Mouse (Mus musculus) embryo, embryonic 9.5 days (tissue): ENCODE measurements around the gene Adgrg1.
A peak's percentile ranks its signal among the peaks of the same experiment; 100 is the strongest.
"Not testable (repeated sequence)": the region's sequence is repeated elsewhere in the genome, so short reads cannot be mapped to it uniquely, and the experiment has no call there.

Experiments used
- DNase-seq: peaks from one replicate; pipeline ENCODE4 v3.0.0-alpha.2; 2017; ENCODE audit errors: extremely low spot score

Adgrg1 gene

DNA sequence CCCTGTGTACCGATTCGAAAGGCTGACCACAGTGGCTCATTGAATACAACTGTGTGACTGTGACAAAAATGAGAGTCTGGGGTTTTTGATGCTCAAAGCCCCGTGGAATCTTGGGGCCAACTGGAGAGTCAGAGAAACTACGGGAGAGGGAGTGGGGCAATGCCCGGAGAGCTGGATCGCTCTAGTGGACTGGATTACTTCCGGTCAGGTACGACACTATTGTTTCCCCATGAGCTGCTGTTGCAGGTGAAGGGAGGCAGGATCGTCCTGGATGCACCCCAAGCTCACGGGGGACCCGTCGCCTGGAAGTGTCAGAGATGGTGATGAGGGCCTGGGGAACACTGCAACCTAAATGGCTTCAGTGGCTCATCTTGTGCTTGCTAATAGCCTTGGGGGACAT lies 21.5 kb downstream of the Adgrg1 start:
- DNase-seq, result no peak

DNA sequence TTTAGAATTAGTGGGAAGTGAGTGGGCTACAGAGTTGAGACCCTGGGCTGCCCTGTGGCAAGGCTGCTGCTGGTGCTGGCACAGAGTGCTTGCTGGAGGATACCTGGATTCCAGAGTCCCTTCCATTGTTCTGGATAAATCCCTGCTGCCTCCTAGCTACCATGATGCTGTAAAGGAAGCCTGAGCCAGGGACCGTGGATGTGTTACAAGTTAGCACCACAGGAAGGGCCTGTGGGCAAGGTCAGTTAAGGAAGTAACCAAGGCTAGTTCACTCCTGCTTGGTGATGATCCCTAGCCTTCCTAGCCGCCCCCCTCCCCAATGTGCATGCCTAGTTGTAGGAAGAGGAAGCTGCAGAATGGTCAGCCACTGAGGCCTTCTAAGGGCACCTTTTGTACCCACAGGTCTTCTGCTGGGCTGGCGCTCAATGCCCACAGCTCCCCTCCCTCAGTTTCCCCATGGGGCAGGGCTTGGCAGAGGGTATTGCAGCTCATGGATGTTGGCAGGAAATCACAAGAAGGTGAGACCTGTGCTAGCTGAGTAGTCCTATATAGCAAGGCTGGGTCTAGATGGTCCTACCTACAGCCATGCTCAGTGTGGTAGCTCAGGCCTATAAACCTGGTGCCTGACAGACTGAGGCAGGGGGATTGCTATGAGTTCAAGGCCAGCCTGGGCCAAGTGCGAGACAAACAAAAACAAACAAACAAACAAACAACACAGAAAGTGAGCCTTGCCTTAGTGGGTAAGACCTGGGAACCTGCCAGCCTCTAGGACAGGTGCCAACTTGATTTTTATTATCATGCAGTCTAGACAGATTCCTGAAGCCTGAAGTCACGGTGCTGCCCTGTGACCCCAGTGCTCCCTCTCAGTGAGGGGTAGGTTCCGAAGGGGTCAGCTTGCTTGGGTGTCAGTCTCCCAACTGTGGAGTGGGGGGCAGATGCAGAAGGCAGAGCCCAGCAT lies 22.6 kb downstream of the Adgrg1 start:
- no peak for DNase-seq

DNA sequence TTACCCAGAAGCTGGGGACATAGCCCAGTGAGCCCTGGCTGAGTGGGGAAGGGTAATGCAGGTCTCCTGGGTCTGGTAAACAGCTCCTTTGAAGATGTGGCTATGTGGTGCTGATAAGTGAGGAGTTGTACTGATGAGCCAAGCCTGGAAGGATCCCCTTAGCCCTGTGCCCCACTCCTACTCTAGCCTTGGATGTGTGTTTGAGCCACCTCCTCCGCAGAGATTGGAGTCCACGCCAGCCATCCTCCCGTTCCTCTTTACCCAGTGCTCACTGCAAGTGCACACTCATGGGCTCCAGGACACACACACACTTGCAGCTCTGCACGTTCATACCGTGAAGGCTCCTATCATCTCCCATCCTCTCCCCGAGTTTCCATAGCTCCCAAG lies 23.3 kb downstream of the Adgrg1 start:
- no peak for DNase-seq

DNA sequence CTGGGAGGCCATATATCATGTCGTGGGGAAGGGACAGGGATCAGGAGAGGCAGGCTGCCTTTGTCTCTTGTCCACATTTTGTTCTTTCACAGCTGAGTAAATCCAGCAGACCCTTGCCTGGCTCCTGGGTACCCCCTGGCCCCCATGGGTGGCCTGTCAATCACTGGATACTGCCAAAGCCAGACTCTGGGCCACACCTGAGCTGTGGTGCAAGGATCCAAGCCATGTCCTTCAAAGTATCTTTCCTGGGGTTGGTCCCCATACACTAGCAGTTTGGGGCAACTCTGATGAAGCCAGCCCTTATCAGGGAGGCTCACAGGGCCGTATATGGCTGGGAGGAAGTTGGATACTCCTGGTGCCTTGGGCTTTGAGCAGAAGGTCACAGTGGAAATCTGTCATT lies 23.9 kb downstream of the Adgrg1 start:
- no peak for DNase-seq

DNA sequence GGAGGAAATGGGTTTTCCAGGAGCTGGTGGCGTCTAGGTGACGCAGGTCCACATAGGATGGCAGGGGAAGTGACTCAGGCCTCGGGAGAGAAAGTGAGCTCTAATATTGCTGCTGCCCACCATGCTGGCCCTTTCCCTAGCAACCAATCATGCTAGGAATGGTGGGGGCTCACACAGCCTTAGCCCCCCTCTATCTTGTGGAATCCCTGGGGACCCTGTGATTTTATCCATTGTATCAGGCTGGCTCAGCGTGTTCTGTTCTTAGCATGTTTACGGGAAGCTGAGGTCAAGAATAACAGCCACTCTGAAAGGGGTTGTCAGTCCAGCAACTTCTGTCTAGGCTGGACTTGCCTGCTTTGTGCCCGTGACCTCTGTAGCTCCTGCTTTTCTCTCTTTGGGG lies 24.5 kb downstream of the Adgrg1 start:
- DNase-seq, result no peak

DNA sequence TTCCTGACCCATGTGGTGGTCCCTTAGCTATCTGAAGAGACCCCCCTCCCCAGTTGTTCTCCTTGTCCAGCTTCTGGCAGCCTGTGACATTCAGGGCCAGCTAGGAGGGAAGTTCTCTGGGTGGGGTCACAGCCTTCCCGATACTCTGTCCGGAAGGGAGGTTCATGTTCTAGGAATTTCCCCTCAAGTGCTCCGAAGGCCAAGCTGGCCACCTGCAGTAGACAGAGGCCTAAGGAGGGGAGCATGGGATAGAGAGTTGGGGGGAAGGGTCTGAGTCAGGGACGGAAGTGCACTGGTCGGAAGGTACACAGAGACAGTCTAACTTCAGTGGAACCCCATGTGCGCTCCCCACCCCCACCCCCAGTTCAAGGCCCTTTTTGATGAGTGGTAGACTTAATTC lies 25.4 kb downstream of the Adgrg1 start:
- no peak for DNase-seq

DNA sequence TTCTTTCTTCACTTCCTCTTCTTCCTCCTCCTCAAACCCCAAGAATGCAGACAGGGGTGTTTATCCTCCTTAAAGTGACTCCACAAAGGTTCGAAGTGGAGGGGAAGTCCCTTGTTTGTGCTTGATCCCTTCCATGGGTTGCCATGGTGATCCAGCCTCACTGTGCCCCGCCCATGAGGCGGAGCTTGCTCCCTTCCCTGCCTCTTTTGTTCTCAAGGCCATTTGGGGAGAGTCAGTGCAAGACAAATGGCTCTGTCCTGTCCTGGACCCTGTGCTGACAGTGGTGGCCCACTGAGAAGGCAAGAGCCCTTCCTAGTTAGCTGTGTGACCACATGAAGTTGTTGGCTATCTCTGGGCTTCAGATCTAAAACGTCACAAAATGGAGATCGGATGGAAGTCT lies 26.1 kb downstream of the Adgrg1 start:
- peak; percentile 87 for DNase-seq

DNA sequence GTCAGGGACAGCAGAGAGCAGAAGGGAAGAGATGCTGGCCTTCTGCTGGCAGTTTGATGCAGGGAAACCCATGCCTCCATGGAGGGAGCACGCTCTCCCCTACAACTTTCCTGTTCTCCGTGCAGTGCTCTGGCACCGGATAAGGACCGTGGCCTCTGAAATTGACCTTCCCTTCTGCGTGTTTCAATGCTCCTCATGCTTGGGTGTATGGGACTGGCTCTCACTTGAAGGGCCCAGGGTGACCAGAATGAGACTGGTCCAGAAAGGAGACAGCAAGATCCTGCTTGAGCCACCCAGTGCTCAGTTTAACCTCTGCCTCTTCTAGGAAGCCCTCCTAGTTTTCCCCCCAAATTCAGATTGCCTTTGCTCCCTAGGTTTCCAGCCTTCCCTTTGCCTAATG lies 26.6 kb downstream of the Adgrg1 start:
- DNase-seq, result no peak

DNA sequence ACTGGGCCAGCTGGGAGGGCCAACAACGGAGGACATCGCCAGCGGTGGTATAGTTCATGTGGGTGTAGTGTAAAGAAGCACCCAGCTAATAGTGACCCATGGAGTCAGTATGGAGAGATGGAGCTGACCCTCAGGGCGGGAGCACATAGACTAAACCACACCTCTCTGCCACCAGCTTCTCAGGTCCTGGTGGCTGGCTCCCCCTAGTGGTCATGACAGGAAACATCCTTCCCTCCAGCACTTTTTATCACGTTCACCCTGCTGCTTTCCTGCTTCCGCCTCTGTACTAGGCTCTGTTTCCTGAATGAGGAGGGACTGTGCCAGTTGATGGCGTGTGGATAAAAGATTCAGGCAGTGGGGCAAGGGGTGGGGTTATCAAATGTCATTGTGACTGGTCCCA lies 27.1 kb downstream of the Adgrg1 start:
- peak; percentile 86 for DNase-seq

DNA sequence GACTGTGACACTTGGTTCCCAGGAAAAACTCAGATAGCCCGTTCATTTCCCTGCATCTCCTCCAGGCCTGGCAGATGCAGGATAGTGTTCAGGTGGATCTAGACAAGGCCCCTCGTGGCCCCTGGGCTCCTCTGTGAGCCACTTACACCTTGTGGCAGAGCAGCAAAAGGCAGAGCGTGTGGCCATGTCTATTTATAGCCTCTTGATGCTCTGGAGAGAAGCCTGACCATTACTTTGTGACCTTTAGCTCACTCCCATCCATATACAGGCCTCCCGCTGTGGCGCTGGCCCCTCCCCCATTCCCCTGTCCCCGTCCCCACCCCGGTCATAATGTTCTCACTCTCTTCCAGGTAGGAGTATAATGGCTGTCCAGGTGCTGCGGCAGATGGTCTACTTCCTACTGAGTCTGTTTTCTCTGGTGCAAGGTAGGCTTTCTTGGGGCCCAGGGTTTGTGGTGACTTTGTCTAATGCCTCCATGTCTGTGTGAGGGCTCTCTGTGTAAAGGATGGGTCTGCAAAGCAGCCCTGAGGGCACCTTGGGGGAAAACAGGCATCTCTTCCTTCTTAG lies 27.6 kb downstream of the Adgrg1 start:
- no peak for DNase-seq

DNA sequence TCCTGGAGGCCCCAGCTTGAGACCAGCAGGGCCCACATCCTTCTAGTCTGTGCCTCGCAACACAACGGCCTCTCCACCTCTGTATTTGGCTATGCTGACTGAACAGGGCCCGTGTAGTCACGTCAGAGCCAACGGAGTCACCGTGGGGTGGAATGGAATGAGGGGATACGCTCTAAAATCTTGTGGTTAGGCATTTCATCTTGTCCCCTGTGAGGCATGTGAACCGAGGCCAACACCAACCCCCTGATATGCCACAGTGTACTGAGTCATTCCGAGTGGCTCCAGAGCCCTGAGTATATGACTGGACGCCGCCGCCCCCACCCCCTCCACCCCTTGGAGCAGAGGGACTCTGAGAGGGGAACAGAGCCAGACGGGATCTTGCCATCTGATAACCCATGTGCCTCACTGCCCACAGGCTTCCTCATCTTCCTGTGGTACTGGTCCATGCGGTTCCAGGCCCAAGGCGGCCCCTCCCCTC lies 37.9 kb downstream of the Adgrg1 start:
- no peak for DNase-seq

DNA sequence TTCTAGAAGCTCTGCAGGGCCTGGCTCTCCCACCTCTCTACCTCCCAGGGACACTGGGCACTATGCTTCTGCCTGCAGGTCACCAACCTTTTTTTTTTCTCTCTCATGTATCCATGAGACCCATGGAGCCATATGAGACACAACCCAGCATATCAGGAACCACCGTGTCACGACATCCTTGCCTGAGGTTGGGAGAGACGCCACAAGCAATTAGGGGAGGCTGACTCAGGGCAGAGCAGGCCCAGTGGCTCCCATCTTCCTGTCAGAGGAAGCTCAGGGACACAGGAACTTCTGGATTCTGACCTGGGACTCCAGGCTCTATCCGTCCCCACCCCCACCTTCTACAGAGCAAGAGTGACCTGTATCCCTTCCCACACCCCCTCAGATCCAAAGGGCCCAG lies 41.3 kb downstream of the Adgrg1 start:
- DNase-seq, result no peak

DNA sequence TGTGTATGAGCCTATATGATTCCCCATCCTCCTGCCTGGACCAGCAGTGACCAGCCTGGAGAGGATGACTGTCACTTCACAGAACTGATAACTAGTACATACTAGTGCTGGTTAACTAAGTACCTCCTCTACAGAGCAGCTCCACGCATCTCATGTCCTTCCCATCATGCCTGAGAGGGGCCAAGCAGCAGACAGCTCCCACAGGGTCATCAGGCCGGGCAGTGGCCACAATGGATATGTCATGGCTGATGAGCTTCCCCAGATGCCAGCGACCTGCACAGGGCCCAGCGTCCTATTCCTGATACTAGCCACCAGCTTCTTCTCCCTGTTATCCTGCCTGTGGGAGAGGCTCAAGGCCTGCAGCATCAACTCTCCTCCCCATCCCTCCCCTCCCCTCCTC lies 42.1 kb downstream of the Adgrg1 start:
- DNase-seq, result no peak

DNA sequence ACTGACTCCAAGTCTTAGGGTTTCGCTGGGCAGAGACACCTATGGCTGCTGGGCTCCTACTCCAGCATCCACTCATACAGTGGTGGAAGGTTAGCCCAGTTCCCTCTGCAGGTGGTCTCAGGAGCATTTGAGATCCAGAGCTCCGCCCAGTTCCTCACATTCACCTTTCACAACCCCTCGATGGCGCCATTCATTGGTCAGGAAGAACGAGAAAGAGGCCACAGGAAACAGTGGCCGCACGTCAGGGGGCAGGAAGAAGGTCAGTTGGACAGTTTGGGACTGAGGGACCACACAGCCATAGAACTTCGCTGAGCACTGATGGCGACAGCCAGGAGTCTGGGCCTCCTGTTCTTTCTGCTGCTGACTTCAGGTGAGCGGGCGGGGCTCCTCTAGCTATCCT lies 42.9 kb downstream of the Adgrg1 start, which contains the start of gene Adgrg3:
Gene Adgrg3, plus strand, starts transcription at position 242 of the 400 bp plus-strand sequence.
- no peak for DNase-seq

DNA sequence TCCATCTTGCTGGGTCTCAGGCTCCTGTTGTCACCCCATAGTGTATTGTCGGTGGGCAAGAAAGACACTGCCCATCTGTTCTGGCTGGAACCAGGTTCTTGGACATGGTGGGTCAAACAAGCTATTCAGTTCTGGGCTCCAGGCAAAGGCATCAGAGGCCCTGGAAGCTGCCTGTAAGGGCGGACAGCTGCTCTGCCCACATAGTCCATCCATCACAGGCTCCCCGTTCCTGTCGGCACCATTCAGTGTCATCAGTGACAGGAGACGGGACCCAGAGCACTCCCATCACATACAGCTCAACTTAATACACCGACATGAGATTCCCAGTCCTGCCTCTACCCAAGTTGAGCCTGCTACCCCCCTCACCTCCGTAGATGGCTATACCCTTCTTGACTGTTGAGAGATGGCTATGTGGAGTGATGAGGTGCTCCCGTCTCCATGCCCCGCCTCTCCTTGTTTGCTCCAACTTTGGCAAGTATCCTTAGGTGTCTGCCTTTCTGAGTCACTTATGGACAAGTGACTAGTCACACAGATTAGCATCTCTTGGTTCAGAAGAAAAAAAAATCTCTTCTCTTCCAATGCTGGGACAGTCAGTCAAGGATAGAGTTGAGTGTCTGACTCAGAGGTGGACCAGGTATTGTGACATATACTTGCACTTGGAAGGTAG lies 43.6 kb downstream of the Adgrg1 start:
- no peak for DNase-seq

DNA sequence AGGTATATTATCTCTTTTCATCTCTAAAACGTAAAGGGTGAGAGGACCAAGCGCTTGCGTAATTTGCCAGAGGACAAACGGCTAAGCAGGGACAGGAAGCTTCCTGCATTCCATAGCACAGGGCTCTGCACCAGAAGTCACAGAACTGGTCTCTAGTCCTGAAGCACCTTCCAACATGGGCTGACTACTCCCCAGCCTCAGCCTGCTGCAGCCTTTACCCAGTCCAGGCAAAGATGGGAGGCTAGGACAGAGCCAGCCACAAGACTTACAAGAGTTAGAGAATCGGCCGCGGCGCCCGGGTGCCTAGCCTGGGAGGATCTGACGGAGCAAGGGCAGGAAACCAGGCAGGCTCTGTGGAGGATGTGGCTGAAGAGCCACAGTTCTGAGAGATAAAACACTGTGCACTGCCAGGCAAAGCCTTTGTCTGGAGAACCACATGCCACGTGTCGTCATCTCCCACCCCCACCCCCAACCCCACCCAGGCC lies 45.8 kb downstream of the Adgrg1 start:
- DNase-seq, result no peak

DNA sequence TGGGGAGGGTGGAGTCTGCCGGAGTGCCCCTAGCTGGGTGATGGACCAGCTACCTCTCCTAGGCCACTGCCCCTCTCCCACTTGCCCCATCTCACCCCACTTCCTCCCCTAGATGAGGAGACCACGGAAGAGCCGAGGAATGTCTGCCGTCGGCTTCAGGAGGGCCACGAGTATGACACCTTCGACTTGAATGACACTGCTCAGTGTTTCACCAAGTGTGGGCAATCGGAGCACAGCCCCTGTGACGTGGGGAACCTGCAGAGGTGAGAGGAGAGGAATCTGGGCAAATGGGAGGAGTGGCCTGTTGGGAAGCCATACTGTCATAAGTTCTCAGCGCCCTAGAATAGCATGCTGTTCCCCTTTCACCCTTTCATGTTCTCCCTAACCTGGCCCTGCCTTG lies 46.3 kb downstream of the Adgrg1 start:
- DNase-seq, result no peak

DNA sequence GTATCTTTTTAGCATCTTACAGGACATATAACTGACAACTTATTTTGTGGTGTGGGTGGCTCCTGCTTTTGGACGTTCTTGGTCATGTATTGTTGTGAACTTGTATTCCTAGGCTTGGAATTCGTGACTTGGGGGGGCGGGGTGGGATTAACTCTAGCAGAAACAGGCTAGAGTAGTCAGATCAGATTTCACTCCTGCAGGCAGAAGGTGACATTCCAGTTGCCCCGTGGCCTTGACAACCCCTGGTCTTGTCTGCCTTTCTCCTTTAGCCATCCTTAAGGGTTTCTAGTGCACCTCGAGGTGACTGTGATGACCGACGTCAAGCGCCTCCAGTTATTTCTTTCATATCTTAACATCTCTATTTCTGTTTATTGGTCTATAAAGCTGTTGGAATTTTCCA lies 48.6 kb downstream of the Adgrg1 start:
- DNase-seq, result no peak

DNA sequence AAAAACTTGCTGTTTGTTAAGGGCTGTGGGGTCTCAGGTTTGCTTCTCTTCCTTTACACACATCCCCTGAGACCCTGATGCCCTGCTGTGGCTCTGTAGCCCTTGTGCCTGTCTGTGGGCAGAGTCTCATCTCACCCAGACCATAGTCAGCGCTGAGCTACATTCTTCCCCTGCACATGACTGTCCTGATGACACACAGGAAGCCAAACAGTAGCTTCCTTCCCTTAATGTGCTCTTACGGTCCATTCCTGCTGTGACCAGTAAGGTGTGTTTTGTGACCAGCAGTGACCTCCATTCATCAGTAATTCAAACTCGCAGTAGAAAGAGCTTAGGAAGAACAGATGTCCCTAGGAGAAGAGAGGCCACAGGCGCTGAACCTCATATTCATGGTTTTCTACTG lies 49.8 kb downstream of the Adgrg1 start:
- no peak for DNase-seq

DNA sequence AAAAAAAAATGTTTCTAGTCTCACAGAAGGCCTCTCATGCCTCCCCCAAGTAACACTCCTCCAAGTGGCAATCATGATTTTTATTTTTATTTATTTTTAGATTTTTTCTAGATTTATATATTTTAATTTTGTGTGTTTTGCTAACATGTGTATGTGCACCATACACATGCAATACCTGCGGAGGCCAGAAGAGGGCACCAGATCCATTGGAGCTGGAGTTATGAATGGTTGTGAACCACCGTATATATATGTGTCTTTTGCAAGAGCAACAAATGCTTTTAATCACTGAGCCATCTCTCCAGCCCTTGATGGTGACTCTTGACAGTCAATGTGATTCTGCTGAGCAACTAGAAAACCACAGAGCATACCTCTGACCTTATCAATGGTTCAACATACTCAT lies 50.9 kb downstream of the Adgrg1 start:
- DNase-seq, result no peak

DNA sequence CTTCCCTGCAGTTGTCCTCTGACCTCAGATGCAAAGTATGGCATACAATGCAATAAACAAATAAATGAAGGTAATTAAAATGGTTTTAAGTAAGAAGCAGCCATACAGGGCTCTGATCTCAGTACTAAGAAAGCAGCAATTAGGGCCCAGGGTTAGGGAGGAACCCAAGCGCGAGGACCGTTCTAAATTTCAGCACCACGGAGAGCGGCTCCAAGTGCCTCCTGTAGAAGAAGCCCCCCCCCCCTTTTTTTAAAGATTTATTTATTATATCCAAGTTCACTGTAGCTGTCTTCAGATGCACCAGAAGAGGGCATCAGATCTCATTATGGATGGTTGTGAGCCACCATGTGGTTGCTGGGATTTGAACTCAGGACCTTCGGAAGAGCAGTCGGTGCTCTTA lies 53.8 kb downstream of the Adgrg1 start:
- DNase-seq, result not testable (repeated sequence)

DNA sequence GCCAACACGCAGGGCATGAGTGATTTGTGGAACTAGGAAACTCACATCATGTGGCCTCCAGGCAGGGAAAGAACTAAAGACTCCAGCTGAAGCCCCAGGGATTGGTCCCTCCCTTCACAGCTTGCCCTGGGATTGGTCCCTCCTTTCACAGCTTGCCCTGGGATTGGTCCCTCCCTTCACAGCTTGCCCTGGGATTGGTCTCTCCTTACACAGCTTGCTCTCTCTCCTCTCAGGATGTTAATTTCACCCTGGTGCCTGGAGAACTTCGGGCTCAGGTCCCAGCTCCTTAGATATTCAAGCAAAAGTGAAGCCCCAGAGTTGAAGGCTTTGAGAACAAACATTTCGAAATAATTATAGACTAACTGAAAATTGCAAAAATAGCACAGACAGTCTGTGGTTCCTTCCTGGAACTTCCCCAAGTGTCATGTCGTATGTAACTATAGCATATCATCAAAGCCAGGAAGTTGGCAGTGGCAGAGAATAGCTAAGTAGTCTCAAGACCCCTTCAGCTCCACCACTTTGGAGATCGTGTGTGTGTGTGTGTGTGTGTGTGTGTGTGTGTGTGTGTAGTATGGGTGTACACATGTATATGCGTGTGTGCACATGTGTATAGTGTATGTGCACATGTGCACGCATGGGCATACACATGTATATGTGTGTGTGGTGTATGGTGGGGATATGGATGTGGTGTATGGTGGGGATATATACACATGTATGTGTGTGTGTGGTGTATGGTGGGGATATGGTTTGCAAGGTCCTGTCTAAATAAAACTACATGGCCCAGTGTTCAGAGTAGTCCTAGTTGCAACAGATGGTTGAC lies 62.8 kb downstream of the Adgrg1 start:
- no peak for DNase-seq
